Mouse (Mus musculus): ENCODE measurements around the gene Arhgef9. TPM values are rescaled to one million over a fixed set of nuclear protein-coding genes. Genes with fewer than 3 reads are reported as not detected.
A peak's percentile ranks its signal among the peaks of the same experiment; 100 is the strongest.

The Arhgef9 gene
- polyA plus RNA-seq (2016; fragmentation: Nextera tagmentation; extraction: Ambion mirVana) = 10.3 and 13.3 TPM in 2 replicates

DNA sequence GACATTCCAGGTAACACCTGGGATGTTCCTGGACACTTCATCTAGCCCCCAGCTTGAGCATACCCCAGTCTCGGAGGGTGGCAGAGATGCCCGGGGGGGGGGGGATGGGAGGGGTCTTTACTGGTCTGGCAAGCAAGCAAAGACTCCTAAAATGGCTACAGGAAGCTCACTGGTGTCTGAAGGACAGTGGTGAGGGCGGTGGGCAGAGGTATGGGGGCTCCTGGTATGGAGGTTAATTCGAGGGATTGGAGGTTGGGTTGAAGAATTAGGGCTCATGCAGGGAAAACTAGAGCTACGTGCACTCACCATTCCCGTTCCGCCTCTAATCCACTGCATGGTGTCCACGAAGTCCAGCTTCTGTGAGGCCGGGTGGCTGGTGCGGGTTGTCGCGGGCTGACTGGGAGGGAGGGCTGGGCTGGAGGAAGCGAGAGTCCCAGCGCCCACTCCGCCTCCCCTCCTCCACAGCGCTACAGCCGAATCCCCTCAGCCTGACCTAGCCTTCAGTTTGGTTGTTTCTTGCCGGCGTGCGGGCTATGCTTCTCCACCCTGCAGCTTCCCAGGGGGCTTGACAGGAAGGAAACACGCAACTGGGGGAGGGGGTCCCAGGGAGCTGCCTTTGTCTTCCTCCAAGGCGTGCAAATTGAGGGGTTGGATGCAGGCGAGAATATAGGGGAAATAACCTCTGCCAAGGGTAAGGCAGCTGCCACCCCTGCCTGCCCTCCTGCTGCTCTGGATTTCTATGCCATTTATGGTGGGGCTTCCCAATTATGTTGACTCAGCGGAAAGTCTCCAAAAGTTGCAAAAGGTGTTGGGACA, at the start of gene Arhgef9:
Gene Arhgef9, minus strand, starts transcription at position 753 of the 816 bp plus-strand sequence.
- peak; percentile 15 for DNase-seq (ENCODE audit: extremely low spot score, low spot score)
- Histone ChIP-seq H3K4me3 (peak within 1 kb of the TSS; percentile 50), H3K27me3 (ENCODE audit: poor library complexity, severe bottlenecking) (peaks cover 46% of the 10 kb centered on the region), H3K9me3 (no peaks in the 10 kb centered on the region), H3K36me3 (replicated peaks) (no peaks in the 10 kb centered on the region), H3K4me1 (peaks cover 19% of the 10 kb centered on the region), H3K27ac (peak within 1 kb of the TSS; percentile 75)
- 25% methylated on average over 24 of the region's 24 CpGs for WGBS

DNA sequence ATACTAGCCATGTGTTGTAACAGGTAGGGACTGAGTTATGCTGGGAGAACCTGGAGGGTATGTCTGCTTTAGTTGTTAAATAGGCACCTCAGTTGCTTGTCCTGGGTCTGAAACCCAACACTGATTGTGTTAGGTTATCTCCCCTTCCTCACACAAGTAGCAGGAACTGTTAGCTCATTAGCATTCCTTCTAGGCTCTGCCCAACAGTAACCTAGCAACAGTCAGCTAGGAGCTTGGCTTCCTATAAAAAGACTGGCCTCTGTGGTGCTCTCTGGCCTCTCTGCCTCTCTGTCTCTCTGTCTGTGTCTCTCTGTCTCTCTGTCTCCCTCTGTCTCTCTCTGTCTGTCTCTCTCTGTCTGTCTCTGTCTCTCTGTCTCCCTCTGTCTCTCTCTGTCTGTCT, 42.2 kb upstream of the Arhgef9 start:
- H3K36me3 ChIP-seq (replicated peaks) = no peaks in the 10 kb centered on the region
- H3K27ac ChIP-seq = no peak overlapping the region
- H3K4me3 ChIP-seq = no peak overlapping the region
- no peaks in the 10 kb centered on the region for H3K27me3 ChIP-seq (ENCODE audit: poor library complexity, severe bottlenecking)
- H3K4me1 ChIP-seq = no peaks in the 10 kb centered on the region
- no peaks in the 10 kb centered on the region for H3K9me3 ChIP-seq
- DNase-seq (ENCODE audit: extremely low spot score, low spot score) = no peak

DNA sequence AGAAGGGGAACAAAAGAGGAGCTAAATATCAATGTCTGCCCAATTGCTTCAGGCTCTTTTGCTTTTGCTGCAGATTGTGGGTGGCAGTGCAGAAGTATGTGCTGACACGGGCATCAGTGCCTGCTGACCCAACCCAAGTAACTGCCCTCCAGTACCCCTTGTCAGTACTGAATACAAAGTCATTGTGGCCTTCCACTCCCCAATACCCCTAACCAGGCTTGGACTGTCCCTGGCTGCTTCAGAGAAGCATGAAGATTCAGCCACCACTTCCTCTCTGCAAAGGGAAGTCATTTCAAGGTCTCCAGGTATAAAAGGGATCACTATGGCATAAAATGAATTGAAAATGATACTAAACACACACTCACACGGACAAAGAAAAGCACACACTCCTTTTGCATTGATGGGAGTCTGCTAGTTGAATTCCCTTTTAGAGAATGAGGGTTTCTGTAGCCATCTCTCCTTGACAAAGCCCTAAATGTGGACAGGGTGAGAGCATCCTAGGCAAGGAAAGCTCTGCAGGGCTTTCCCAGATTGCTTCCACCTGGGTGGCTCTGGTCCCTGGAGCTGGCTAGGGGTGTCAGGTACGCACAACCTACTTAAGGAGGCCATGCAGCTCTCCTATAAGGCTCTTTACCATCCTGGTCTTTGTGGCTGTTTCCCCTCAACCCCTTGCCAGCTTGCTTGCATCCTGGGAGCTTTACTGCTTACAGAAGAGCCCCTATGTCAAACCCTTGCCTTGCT, 1.1 kb downstream of the Arhgef9 start:
- Histone ChIP-seq H3K4me3 (peak overlapping the region; percentile 50), H3K27ac (peak overlapping the region; percentile 75; the same call in 1 of the 2 replicates), H3K9me3 (no peaks in the 10 kb centered on the region), H3K27me3 (ENCODE audit: poor library complexity, severe bottlenecking) (peaks cover 53% of the 10 kb centered on the region), H3K36me3 (replicated peaks) (no peaks in the 10 kb centered on the region), H3K4me1 (peaks cover 19% of the 10 kb centered on the region)
- no peak for DNase-seq (ENCODE audit: extremely low spot score, low spot score)
- WGBS = 44% methylated on average over 3 of the region's 3 CpGs

DNA sequence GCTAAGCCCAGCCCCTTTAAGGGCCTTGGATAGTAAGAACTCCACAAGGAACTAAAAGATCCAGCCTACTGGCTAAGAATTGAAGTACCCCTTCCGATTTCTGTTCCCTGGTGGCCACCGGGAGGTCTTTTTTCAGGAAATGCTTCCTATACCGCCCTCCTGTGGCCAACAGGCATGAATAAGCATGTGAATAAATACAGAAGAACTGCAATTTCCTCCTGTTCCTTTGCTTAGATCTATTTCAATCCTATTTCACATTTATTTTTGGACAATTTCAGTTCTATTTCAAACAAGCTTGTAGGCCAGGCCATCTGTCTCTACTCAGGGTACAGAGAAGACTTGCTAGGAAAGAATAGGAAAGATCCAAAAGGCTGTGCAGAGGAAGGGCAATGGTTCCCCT, 20.7 kb downstream of the Arhgef9 start:
- 15% methylated on average over 3 of the region's 3 CpGs for WGBS
- no peaks in the 10 kb centered on the region for H3K36me3 ChIP-seq (replicated peaks)
- DNase-seq (ENCODE audit: extremely low spot score, low spot score) = peak; percentile 43
- H3K27me3 ChIP-seq (ENCODE audit: poor library complexity, severe bottlenecking) = peaks cover 37% of the 10 kb centered on the region
- H3K4me1 ChIP-seq = no peaks in the 10 kb centered on the region
- no peak overlapping the region for H3K4me3 ChIP-seq
- no peak overlapping the region for H3K27ac ChIP-seq
- no peaks in the 10 kb centered on the region for H3K9me3 ChIP-seq

DNA sequence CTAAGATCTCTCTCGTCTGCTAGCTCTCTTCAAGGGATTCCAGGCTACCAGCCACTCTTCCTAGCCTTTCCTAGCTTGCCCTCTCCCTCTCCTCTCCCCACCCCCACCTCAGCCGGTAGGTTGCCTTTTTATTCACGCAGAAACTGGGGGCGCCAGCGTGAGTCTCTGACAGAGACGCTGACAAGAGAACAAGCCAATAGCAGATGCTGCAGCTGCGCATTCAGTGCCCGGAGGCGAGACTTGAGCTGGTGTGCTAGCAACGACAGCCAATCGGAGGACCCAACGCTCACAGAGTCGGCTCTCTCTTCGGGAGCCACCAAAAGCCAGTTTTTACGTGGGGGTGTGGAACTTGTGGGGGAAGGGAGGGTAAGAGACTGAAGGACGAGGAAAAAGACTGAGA, 30.3 kb downstream of the Arhgef9 start:
- peaks cover 31% of the 10 kb centered on the region for H3K4me1 ChIP-seq
- H3K27ac ChIP-seq = peak overlapping the region; percentile 88
- WGBS = 16% methylated on average over 16 of the region's 16 CpGs
- H3K27me3 ChIP-seq (ENCODE audit: poor library complexity, severe bottlenecking) = peaks cover 63% of the 10 kb centered on the region
- H3K4me3 ChIP-seq = peak overlapping the region; percentile 54
- DNase-seq (ENCODE audit: extremely low spot score, low spot score) = peak; percentile 87
- no peaks in the 10 kb centered on the region for H3K9me3 ChIP-seq
- H3K36me3 ChIP-seq (replicated peaks) = no peaks in the 10 kb centered on the region

DNA sequence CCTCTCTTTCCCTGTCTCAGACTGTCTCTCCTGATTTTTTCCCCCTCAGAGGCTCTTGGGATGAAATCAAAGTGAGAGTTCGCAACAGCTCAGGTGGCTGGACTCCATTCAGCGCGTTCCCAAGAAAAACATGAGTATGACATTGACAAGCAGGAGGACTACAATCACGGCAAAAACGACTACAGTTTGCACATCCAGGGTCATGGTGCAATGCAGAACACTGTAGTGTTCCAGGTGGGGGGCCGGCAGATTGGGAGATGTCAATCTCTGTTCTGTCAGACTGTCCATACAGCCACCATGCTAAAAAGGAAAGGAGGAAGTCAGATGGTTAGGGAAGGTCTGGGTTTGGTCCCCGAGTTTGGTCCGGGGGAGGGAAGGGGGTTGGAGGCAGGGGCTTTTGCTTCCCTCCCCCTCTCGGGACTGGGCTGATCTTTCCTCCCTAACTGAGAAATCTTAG, 31.0 kb downstream of the Arhgef9 start:
- Histone ChIP-seq H3K9me3 (no peaks in the 10 kb centered on the region), H3K4me1 (peaks cover 31% of the 10 kb centered on the region), H3K4me3 (peak overlapping the region; percentile 54), H3K36me3 (replicated peaks) (no peaks in the 10 kb centered on the region), H3K27me3 (ENCODE audit: poor library complexity, severe bottlenecking) (peaks cover 60% of the 10 kb centered on the region), H3K27ac (peak overlapping the region; percentile 88)
- peak; percentile 15 for DNase-seq (ENCODE audit: extremely low spot score, low spot score)
- 25% methylated on average over 9 of the region's 9 CpGs for WGBS

DNA sequence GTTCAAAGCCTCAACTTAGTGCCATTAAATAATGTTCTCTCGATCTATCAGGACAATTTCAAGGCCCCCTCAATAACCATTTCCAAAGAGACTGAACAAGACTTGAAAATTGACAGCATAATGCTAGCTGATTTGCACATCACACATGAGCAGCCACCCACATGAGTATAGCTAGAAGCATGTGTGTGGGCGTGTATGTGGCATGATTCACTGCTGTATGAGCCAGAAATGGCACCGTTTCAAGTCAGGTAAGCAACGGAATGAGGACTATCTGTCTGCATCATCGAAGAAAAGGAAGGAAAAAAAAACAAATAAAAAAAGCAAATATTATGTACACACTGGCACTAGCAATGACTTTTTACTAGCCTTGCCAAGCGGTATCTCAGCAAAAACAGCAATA, 32.5 kb downstream of the Arhgef9 start:
- Histone ChIP-seq H3K9me3 (no peaks in the 10 kb centered on the region), H3K4me1 (peaks cover 31% of the 10 kb centered on the region), H3K27ac (no peak overlapping the region), H3K27me3 (ENCODE audit: poor library complexity, severe bottlenecking) (peaks cover 71% of the 10 kb centered on the region), H3K4me3 (peak overlapping the region; percentile 54), H3K36me3 (replicated peaks) (no peaks in the 10 kb centered on the region)
- 73% methylated on average over 6 of the region's 6 CpGs for WGBS
- DNase-seq (ENCODE audit: extremely low spot score, low spot score) = no peak

DNA sequence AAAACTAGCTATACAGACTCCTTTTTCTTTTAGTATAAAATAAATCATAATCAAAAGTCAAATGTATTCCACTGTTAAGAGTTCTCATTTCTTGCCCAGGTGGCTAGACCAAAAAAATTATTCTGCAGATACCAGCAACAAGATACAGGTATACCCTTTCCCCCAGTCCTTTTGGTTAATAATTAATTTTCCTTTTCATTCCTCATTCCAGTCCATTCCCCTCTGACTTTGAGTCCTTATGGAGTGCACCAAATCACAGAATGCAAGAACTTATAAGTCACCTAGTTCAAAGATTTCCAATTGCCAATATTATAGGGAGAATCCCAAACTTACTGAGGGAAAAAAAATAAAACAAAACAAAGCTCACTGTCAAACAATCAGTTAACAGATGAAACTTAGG, 33.2 kb downstream of the Arhgef9 start:
- Histone ChIP-seq H3K4me3 (peak overlapping the region; percentile 54; the same call in 1 of the 2 replicates), H3K9me3 (no peaks in the 10 kb centered on the region), H3K27ac (no peak overlapping the region), H3K27me3 (ENCODE audit: poor library complexity, severe bottlenecking) (peaks cover 71% of the 10 kb centered on the region), H3K4me1 (peaks cover 31% of the 10 kb centered on the region), H3K36me3 (replicated peaks) (no peaks in the 10 kb centered on the region)
- DNase-seq (ENCODE audit: extremely low spot score, low spot score) = no peak

DNA sequence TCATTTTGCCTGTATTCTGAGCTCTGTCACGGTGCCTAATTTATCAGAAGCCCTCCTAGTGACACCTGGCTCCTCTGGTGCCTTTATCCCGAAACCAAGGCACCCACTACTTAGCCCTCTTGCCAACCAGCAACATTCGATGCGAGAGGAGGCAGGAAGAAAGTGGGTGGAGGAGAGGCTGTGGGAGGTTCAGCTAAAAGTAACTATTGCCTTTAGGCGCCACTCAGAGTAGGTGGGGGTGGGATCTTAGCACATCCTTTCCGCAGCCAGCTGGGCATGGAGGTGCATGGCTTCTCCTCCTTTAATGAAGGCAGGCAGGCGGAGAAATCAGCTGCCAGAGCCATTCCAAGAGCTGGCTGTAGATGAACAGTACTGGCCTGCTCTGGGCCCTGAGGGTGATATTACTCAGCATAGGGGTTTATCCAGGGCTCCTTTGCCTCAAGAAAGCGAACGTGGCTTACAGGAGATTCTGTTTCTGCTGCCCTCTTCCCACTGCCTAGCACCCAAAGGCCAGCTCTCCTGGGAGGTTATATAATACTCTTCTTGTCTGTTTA, 39.7 kb downstream of the Arhgef9 start:
- no peaks in the 10 kb centered on the region for H3K36me3 ChIP-seq (replicated peaks)
- no peak overlapping the region for H3K27ac ChIP-seq
- peaks cover 20% of the 10 kb centered on the region for H3K4me1 ChIP-seq
- H3K9me3 ChIP-seq = no peaks in the 10 kb centered on the region
- peaks cover 55% of the 10 kb centered on the region for H3K27me3 ChIP-seq (ENCODE audit: poor library complexity, severe bottlenecking)
- WGBS = 42% methylated on average over 9 of the region's 9 CpGs
- no peak for DNase-seq (ENCODE audit: extremely low spot score, low spot score)
- H3K4me3 ChIP-seq = no peak overlapping the region

DNA sequence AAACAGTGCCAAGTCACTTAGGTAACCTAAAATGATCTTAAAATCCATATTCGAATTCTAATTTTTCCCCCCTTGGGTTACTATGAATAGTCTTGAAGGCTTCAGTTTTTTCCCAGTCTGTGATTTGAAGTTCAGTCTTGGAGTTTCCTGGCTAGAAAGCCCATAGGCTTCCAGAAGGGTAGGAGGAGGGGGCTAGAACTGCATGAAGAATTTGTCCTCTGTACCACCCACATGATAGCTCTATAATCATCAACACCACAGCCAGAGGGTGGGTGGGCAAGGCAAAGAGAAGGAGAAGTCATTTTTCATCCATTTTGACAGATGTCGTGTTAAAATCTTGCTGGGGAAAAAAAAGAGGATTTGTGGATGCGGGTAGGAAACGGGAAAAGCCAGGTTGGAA, 58.0 kb downstream of the Arhgef9 start:
- H3K36me3 ChIP-seq (replicated peaks) = no peaks in the 10 kb centered on the region
- 93% methylated on average over 4 of the region's 4 CpGs for WGBS

DNA sequence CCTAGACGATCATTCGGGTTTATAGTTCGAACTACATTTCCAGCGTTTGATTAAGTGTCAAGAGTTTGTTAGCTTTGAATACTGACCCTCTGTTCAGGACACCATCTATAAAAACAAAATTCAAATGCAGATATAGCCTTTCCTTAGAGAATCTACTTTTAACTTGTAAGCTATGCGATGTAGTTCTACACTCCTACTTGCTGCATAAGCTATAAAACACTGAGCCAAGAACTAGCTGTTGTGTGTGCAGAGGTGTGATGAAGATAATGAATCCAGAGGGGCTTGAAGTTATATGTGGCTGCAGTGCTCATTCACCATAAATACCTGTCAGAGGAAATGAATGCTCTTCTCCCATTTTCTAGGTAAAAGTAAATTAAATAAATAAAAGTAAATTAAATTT, 63.2 kb downstream of the Arhgef9 start:
- Histone ChIP-seq H3K27ac (no peak overlapping the region), H3K36me3 (replicated peaks) (no peaks in the 10 kb centered on the region), H3K27me3 (ENCODE audit: poor library complexity, severe bottlenecking) (peaks cover 47% of the 10 kb centered on the region), H3K4me3 (no peak overlapping the region), H3K9me3 (no peaks in the 10 kb centered on the region), H3K4me1 (no peaks in the 10 kb centered on the region)
- WGBS = 89% methylated on average over 5 of the region's 5 CpGs
- no peak for DNase-seq (ENCODE audit: extremely low spot score, low spot score)

More for the DNA sequence above, 58.0 kb downstream of the Arhgef9 start:
- no peak for DNase-seq (ENCODE audit: extremely low spot score, low spot score)
- H3K4me3 ChIP-seq = no peak overlapping the region
- H3K27me3 ChIP-seq (ENCODE audit: poor library complexity, severe bottlenecking) = peaks cover 50% of the 10 kb centered on the region
- H3K27ac ChIP-seq = no peak overlapping the region
- no peaks in the 10 kb centered on the region for H3K4me1 ChIP-seq
- H3K9me3 ChIP-seq = no peaks in the 10 kb centered on the region

DNA sequence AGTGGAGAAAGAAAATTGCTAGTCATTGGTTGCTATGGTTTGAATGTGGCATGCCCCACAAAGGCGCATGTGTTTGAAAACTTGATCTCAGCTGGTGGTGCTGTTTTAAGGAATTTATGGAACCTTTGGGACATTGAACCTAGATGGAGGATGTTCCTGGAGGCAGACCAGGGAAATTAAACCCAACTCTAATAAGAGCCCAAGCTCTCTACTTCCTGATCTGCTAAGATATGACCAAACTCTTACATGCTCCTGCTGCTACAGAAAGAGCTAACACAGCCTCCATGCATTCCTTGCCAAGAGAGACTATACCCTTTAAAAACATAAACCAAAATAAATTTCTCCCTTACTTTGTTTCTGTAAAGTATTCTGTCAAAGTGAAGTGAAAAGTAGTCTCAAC, 63.7 kb downstream of the Arhgef9 start:
- Histone ChIP-seq H3K27ac (no peak overlapping the region), H3K9me3 (no peaks in the 10 kb centered on the region), H3K27me3 (ENCODE audit: poor library complexity, severe bottlenecking) (peaks cover 42% of the 10 kb centered on the region), H3K4me1 (no peaks in the 10 kb centered on the region), H3K36me3 (replicated peaks) (no peaks in the 10 kb centered on the region), H3K4me3 (no peak overlapping the region)
- WGBS = 86% methylated on average over 1 of the region's 1 CpGs
- no peak for DNase-seq (ENCODE audit: extremely low spot score, low spot score)

DNA sequence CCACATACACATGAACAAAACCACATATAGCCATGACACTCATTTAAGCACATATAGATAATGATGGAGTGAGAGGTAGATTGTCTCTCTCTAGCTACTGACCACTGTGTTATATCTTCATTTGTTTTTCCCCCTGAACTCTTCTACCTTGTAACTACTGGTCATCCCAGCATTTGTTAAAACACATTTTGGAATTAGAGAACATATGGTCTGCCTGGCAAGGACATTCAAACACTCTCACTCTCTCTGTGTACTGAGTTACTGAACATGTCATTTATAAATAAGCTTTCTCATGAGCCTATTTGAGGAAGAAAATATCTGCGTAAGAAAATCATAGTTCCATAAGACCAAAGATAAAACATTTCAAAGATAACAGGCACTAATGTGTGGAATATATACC, 64.9 kb downstream of the Arhgef9 start:
- no peaks in the 10 kb centered on the region for H3K36me3 ChIP-seq (replicated peaks)
- no peaks in the 10 kb centered on the region for H3K9me3 ChIP-seq
- WGBS = 100% methylated on average over 1 of the region's 1 CpGs
- peaks cover 38% of the 10 kb centered on the region for H3K27me3 ChIP-seq (ENCODE audit: poor library complexity, severe bottlenecking)
- no peaks in the 10 kb centered on the region for H3K4me1 ChIP-seq
- H3K4me3 ChIP-seq = no peak overlapping the region
- H3K27ac ChIP-seq = no peak overlapping the region
- no peak for DNase-seq (ENCODE audit: extremely low spot score, low spot score)
